23 mouse cellular contexts compared by ENCODE assay signal in the genomic region with DNA sequence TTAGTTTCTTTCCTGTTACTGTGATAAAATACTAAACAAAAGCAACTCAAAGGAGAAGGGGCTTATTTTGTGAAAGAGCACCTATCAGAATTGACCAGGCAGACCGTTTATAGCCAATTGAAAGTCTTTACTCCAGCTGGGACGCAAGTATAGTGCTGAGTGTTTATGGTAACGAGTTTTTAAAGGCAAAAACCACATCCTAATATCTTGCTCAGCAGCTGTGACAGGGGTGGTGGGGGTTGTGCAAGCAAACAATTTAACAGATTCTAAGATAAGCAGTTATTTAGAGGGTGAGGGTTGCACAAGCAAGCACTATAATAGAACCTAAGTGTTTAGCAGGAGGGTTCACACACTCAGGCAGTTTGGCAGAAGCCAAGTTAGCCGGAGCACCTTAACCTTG.
DNase-seq lines count a peak whose midpoint lies in the region; ATAC-seq and TF ChIP-seq lines count a peak whose summit lies in the region.
"Had no signal": no experiment of that assay in that cellular context is flagged by ENCODE, and none has a peak within 500 bp of the region (broad histone marks: within the 10 kb centered on the region; RNA-seq: fewer than 3 reads in every experiment).

No protein-coding gene starts in this region.

- H3K9ac ChIP-seq in liver, embryonic 11.5 days (ENCODE audit: low read depth, low read length), result no peak overlapping the region
- H3K9ac ChIP-seq: embryonic facial prominence, embryonic 12.5 days; forebrain, embryonic 13.5 days; heart, embryonic 15.5 days; limb, embryonic 12.5 days had no signal

- TF ChIP-seq POLR2A in bone marrow macrophage, adult 2 months (IDR thresholded peaks at IDR 0.05; ENCODE audit: borderline replicate concordance, low read depth, low read length), result no peak
- TF ChIP-seq POLR2A in kidney, adult 2 months (IDR thresholded peaks at IDR 0.05; ENCODE audit: low read depth, low read length), result no peak

- ATAC-seq in liver, embryonic 11.5 days (replicated peaks; ENCODE audit: low FRiP score), result peak; percentile 60
- peak; percentile 56 for ATAC-seq in megakaryocyte, adult 5-6 weeks (ENCODE audit: poor library complexity, severe bottlenecking)
- ATAC-seq: forebrain, embryonic 13.5 days; hindbrain, postnatal 0 days; midbrain, embryonic 16.5 days had no signal

- TF ChIP-seq CTCF in bone marrow macrophage, adult 2 months (IDR thresholded peaks at IDR 0.05; ENCODE audit: low read depth, low read length), result no peak
- no peak for TF ChIP-seq CTCF in kidney, adult 2 months (conservative IDR thresholded peaks at IDR 0.05; ENCODE audit: insufficient read depth, insufficient read length, low read depth, low read length)

- WGBS in liver, embryonic 11.5 days, result 47% methylated on average over 4 of the region's 4 CpGs
- WGBS in kidney, adult 2 months, result 54% methylated on average over 4 of the region's 4 CpGs

- H3K27ac ChIP-seq in bone marrow macrophage, adult 2 months (ENCODE audit: insufficient read depth, low read depth, low read length), result peak overlapping the region; percentile 33
- no peak overlapping the region for H3K27ac ChIP-seq in liver, embryonic 11.5 days (ENCODE audit: low read depth, low read length)
- no peak overlapping the region for H3K27ac ChIP-seq in kidney, adult 2 months (ENCODE audit: insufficient read depth, low read depth, low read length)
- H3K27ac ChIP-seq: embryonic facial prominence, embryonic 12.5 days; forebrain, embryonic 13.5 days; heart, embryonic 15.5 days; hindbrain, postnatal 0 days; limb, embryonic 12.5 days had no signal

- H3K4me2 ChIP-seq in liver, embryonic 11.5 days, result no peak overlapping the region
- H3K4me2 ChIP-seq: embryonic facial prominence, embryonic 12.5 days; forebrain, embryonic 13.5 days; heart, embryonic 15.5 days; limb, embryonic 12.5 days had no signal

- H3K36me3 ChIP-seq in liver, embryonic 11.5 days (ENCODE audit: control insufficient read depth, insufficient read depth, low read length), result no peaks in the 10 kb centered on the region
- no peaks in the 10 kb centered on the region for H3K36me3 ChIP-seq in kidney, adult 2 months (ENCODE audit: control insufficient read depth, insufficient read depth, low read length)
- H3K36me3 ChIP-seq: embryonic facial prominence, embryonic 12.5 days; heart, embryonic 15.5 days; limb, embryonic 12.5 days had no signal

- no peak overlapping the region for H3K4me3 ChIP-seq in bone marrow macrophage, adult 2 months (ENCODE audit: insufficient read depth, low read length)
- H3K4me3 ChIP-seq in liver, embryonic 11.5 days (ENCODE audit: low read depth, low read length), result no peak overlapping the region
- no peak overlapping the region for H3K4me3 ChIP-seq in kidney, adult 2 months (ENCODE audit: insufficient read depth, low read depth, low read length)
- H3K4me3 ChIP-seq: embryonic facial prominence, embryonic 12.5 days; erythroblast, embryonic 14.5 days; forebrain, embryonic 13.5 days; heart, embryonic 15.5 days; limb, embryonic 12.5 days had no signal

- peak; percentile 22 for DNase-seq in CD4-positive helper T cell, adult 2 months (ENCODE audit: low read depth, low spot score)
- no peak for DNase-seq in liver, embryonic 11.5 days (ENCODE audit: low spot score)
- DNase-seq in embryo, embryonic 9.5 days (ENCODE audit: extremely low spot score), result no peak
- no peak for DNase-seq in lung, postnatal 10 days
- DNase-seq in kidney, adult 2 months, result no peak
- no peak for DNase-seq in MN1 (ENCODE audit: low spot score)
- DNase-seq: cerebellum, adult 9-10 months; gastrocnemius, postnatal 10 days; heart, postnatal 4 days; kidney, adult 8-10 months; kidney, postnatal 25 days; layer of hippocampus, adult 9-11 months; lung, adult 2 months; lung, postnatal 36 days had no signal

- H3K27me3 ChIP-seq in liver, embryonic 11.5 days (replicated peaks; ENCODE audit: control insufficient read depth, insufficient read depth, low read length), result no peaks in the 10 kb centered on the region
- no peaks in the 10 kb centered on the region; the same call in 1 of the 2 replicates for H3K27me3 ChIP-seq in kidney, adult 2 months (replicated peaks; ENCODE audit: control insufficient read depth, insufficient read depth, low read length)
- H3K27me3 ChIP-seq: embryonic facial prominence, embryonic 12.5 days; forebrain, embryonic 13.5 days; heart, embryonic 15.5 days; limb, embryonic 12.5 days had no signal

- H3K4me1 ChIP-seq in bone marrow macrophage, adult 2 months (ENCODE audit: control insufficient read depth, insufficient read depth, low read length), result peaks cover 19% of the 10 kb centered on the region
- H3K4me1 ChIP-seq in liver, embryonic 11.5 days (replicated peaks; ENCODE audit: control insufficient read depth, insufficient read depth, low read length), result peaks cover 4% of the 10 kb centered on the region; the same call in 1 of the 2 replicates
- H3K4me1 ChIP-seq in kidney, adult 2 months (ENCODE audit: control insufficient read depth, insufficient read depth, low read length), result no peaks in the 10 kb centered on the region
- H3K4me1 ChIP-seq: embryonic facial prominence, embryonic 12.5 days; forebrain, embryonic 13.5 days; heart, embryonic 15.5 days; limb, embryonic 12.5 days had no signal

- no peaks in the 10 kb centered on the region for H3K9me3 ChIP-seq in liver, embryonic 11.5 days (ENCODE audit: control insufficient read depth, low read length)
- H3K9me3 ChIP-seq: embryonic facial prominence, embryonic 12.5 days; forebrain, embryonic 13.5 days; heart, embryonic 15.5 days; limb, embryonic 12.5 days had no signal
